Comparison of ENCODE assay signal across 7 mouse cellular contexts in genomic region chr12:72104525-72105281, GRCm38 (mm10). TPM values are rescaled to one million over a fixed set of nuclear protein-coding genes. Genes with fewer than 3 reads are reported as not detected.
DNase-seq lines count a peak whose midpoint lies in the region; ATAC-seq and TF ChIP-seq lines count a peak whose summit lies in the region.

No protein-coding gene starts in this region.

- intact Hi-C loops in gastrocnemius, adult 2 months (cut with DNase I): loop anchor here (5.0 to 10.0 kb wide), 2 partner anchors 140 to 328 kb away; no protein-coding TSS in a partner anchor

- DNase-seq in adipocyte (ENCODE audit: low spot score): peak; percentile 90
- peak; percentile 79 to 83 for DNase-seq in cerebellum, postnatal 25 days
- DNase-seq in gastrocnemius, adult 2 months: peak; percentile 71
- DNase-seq in hindbrain, embryonic 14.5 days (ENCODE audit: low spot score): peak; percentile 92
- DNase-seq in layer of hippocampus, adult 9-11 months: peak; percentile 48
- DNase-seq in lung, postnatal 0 days (ENCODE audit: low spot score): peak; percentile 89
- peak; percentile 33 for DNase-seq in ovary, postnatal 10 days (ENCODE audit: low spot score)

- 26% methylated on average over 14 of the region's 14 CpGs for WGBS in hindbrain, embryonic 14.5 days
- WGBS in lung, postnatal 0 days: 29% methylated on average over 14 of the region's 14 CpGs

- H3K4me3 ChIP-seq in gastrocnemius, adult 2 months: peak overlapping the region; percentile 52
- H3K4me3 ChIP-seq in hindbrain, embryonic 14.5 days (replicated peaks; ENCODE audit: low read length): no peak overlapping the region
- H3K4me3 ChIP-seq in lung, postnatal 0 days (ENCODE audit: low read depth, low read length): no peak overlapping the region

- no peaks in the 10 kb centered on the region for H3K9me3 ChIP-seq in hindbrain, embryonic 14.5 days (ENCODE audit: control insufficient read depth, low read length)
- H3K9me3 ChIP-seq in lung, postnatal 0 days (ENCODE audit: low read length): no peaks in the 10 kb centered on the region

- H3K9ac ChIP-seq in hindbrain, embryonic 14.5 days: no peak overlapping the region
- no peak overlapping the region for H3K9ac ChIP-seq in lung, postnatal 0 days (replicated peaks; ENCODE audit: low read depth)

- H3K36me3 ChIP-seq in hindbrain, embryonic 14.5 days (replicated peaks; ENCODE audit: control insufficient read depth, insufficient read depth): peaks cover 22% of the 10 kb centered on the region
- peaks cover 14% of the 10 kb centered on the region for H3K36me3 ChIP-seq in lung, postnatal 0 days (ENCODE audit: insufficient read depth, low read length)

- no peaks in the 10 kb centered on the region for H3K27me3 ChIP-seq in hindbrain, embryonic 14.5 days (ENCODE audit: control insufficient read depth, insufficient read depth, low read length)
- H3K27me3 ChIP-seq in lung, postnatal 0 days (replicated peaks; ENCODE audit: insufficient read depth, low read length): no peaks in the 10 kb centered on the region

- no peak for TF ChIP-seq EP300 in lung, postnatal 0 days (IDR thresholded peaks at IDR 0.05)

- TF ChIP-seq CTCF in gastrocnemius, adult 2 months (IDR thresholded peaks at IDR 0.05): peak; percentile 87
- peak; percentile 90 for TF ChIP-seq CTCF in lung, postnatal 0 days (IDR thresholded peaks at IDR 0.05)

- no peaks in the 10 kb centered on the region for H3K4me1 ChIP-seq in hindbrain, embryonic 14.5 days (replicated peaks; ENCODE audit: control insufficient read depth, insufficient read depth, low read length)
- no peaks in the 10 kb centered on the region for H3K4me1 ChIP-seq in lung, postnatal 0 days (ENCODE audit: insufficient read depth, low read depth, low read length)

- peak overlapping the region; percentile 63 for H3K27ac ChIP-seq in gastrocnemius, adult 2 months
- no peak overlapping the region for H3K27ac ChIP-seq in hindbrain, embryonic 14.5 days
- no peak overlapping the region for H3K27ac ChIP-seq in lung, postnatal 0 days (ENCODE audit: low read length)

- peak; percentile 64 for ATAC-seq in hindbrain, embryonic 14.5 days (ENCODE audit: low FRiP score)
- peak; percentile 40 for ATAC-seq in lung, postnatal 0 days

- no peak overlapping the region for H3K4me2 ChIP-seq in hindbrain, embryonic 14.5 days (replicated peaks)
- H3K4me2 ChIP-seq in lung, postnatal 0 days (replicated peaks; ENCODE audit: low read depth, low read length): 0 out of 2 replicates have a peak overlapping the region, but pooled peaks have one; percentile 9

RNA-seq across cellular contexts. Expression of gene Jkamp, which starts 19.3 kb away (rescaled TPM):
- total RNA-seq in gastrocnemius, adult 2 months (2021): 10 to 100 TPM in 1 of 2 experiments, 1 to 10 TPM in 1; 9.5 to 10.3 TPM
- 86.6 and 101 TPM in 2 replicates for polyA plus RNA-seq in hindbrain, embryonic 14.5 days (2014; fragmentation: Nextera tagmentation; extraction: Ambion mirVana)
- polyA plus RNA-seq in lung, postnatal 0 days (2015; fragmentation: Nextera tagmentation; extraction: Ambion mirVana): 73.2 and 78.8 TPM in 2 replicates

RNA-seq across cellular contexts. Expression of gene L3hypdh, which starts 19.5 kb away (rescaled TPM):
- 1 to 10 TPM in 1 of 2 experiments, under 1 TPM in 1; 0.56 to 1.2 TPM for total RNA-seq in gastrocnemius, adult 2 months (2021)
- 12.6 and 13.7 TPM in 2 replicates for polyA plus RNA-seq in hindbrain, embryonic 14.5 days (2014; fragmentation: Nextera tagmentation; extraction: Ambion mirVana)
- polyA plus RNA-seq in lung, postnatal 0 days (2015; fragmentation: Nextera tagmentation; extraction: Ambion mirVana): 10.7 and 11.7 TPM in 2 replicates

RNA-seq across cellular contexts. Expression of gene Gpr135, which starts 33.8 kb away (rescaled TPM):
- total RNA-seq in gastrocnemius, adult 2 months (2021): under 1 TPM; 0.13 to 0.14 TPM
- 7.3 and 9.4 TPM in 2 replicates for polyA plus RNA-seq in hindbrain, embryonic 14.5 days (2014; fragmentation: Nextera tagmentation; extraction: Ambion mirVana)
- 0.49 and 0.55 TPM in 2 replicates for polyA plus RNA-seq in lung, postnatal 0 days (2015; fragmentation: Nextera tagmentation; extraction: Ambion mirVana)

Comparison
In these comparisons a context has a peak if more than half of its experiments do, and no peak if none do; other contexts are left out.
1. DNase-seq: peak in every context shown above with its lines; median percentile 92 in hindbrain, embryonic 14.5 days; 90 in adipocyte; 89 in lung, postnatal 0 days; 81 in cerebellum, postnatal 25 days; 71 in gastrocnemius, adult 2 months; 48 in layer of hippocampus, adult 9-11 months; 33 in ovary, postnatal 10 days.